Mouse (Mus musculus) liver, embryonic 14.5 days (tissue): ENCODE results near the gene Ttll1.

Source experiments
- CTCF ChIP-seq: IDR thresholded peaks from 2 replicates; pipeline ENCODE4 v1.5.1; 2016; ENCODE audit warnings: antibody characterized with exemption, low read depth, control low read depth
- EP300 ChIP-seq: IDR thresholded peaks from 2 replicates; pipeline ENCODE4 v1.6.1; 2016; ENCODE audit warnings: antibody characterized with exemption, low read depth

GRCm38 (mm10) chr15:83538855-83539254 lies 28.2 kb upstream of the Ttll1 start:
- TF ChIP-seq CTCF (no peak), EP300 (no peak)
